Mouse (Mus musculus) olfactory bulb, adult 2 months (tissue): Measurements from ENCODE around the gene Tpst1.

Source experiments
- CTCF ChIP-seq: fragments of 200-500 bp; IDR thresholded peaks from 2 replicates; pipeline ENCODE4 v1.5.1; 2012; ENCODE audit warnings: low read depth, mild to moderate bottlenecking, low read length, moderate library complexity; ENCODE audit not compliant: insufficient read depth
- POLR2A ChIP-seq: fragments of 200-500 bp; IDR thresholded peaks from 2 replicates; pipeline ENCODE4 v1.6.1; 2012; ENCODE audit warnings: mild to moderate bottlenecking, low read depth, low read length, moderate library complexity; ENCODE audit not compliant: insufficient read depth

DNA sequence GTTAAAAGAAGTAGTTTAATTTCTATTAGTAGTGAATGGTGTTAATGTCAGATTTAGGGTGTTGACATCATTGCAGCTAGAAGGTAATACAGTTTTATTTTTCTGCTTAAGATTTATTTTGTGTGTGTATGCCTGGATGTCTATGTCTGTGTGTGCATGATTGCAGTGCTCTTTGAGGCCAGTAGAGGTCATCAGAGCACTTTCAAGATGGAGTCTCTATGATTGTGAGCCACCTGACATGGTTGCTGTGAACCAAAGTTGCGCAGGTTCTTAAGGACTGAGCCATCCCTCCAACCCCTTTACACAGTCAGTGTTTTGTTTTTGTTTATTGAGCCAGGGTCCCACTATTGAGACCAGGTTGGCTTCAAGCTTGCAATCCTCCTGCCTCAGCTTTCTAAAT is 7.5 kb upstream of the Tpst1 start:
- TF ChIP-seq CTCF = no peak
- no peak for TF ChIP-seq POLR2A
